Comparison of ENCODE assay signal across 10 mouse cellular contexts in the genomic region with DNA sequence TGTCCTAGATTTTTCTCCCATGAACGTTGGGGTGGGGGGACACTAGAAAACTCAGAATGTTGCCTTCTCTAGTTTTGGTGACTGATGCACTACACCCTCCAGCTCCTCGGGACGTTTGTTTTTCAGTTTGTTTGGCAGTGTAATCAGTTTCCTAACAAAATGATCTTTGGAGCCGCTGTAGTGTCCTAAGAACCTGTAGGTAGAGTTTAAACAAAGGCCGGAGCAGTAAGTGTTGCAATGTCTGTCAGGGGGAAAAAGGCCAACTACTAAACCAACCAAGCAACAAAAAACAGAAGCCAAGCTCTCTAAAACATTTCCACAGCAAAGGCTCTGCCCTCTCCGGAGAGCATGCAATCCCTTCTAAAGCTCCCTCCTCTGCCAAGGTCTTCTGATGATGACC. TPM values are rescaled to one million over a fixed set of nuclear protein-coding genes. Genes with fewer than 3 reads are reported as not detected.
DNase-seq lines count a peak whose midpoint lies in the region; ATAC-seq lines count a peak whose summit lies in the region.
"Had no signal": no experiment of that assay in that cellular context is flagged by ENCODE, and none has a peak within 500 bp of the region (broad histone marks: within the 10 kb centered on the region; RNA-seq: fewer than 3 reads in every experiment).

No protein-coding gene starts in this region.

- H3K9me3 ChIP-seq in heart, embryonic 16.5 days (replicated peaks; ENCODE audit: control insufficient read depth, low read length), result no peaks in the 10 kb centered on the region
- no peaks in the 10 kb centered on the region for H3K9me3 ChIP-seq in embryonic facial prominence, embryonic 11.5 days (replicated peaks; ENCODE audit: control insufficient read depth, low read length)
- no peaks in the 10 kb centered on the region for H3K9me3 ChIP-seq in hindbrain, embryonic 14.5 days (ENCODE audit: control insufficient read depth, low read length)
- H3K9me3 ChIP-seq in midbrain, embryonic 13.5 days, result no peaks in the 10 kb centered on the region

- H3K4me3 ChIP-seq in heart, embryonic 16.5 days (ENCODE audit: low read length), result peak overlapping the region; percentile 55
- no peak overlapping the region for H3K4me3 ChIP-seq in embryonic facial prominence, embryonic 11.5 days (ENCODE audit: low read depth, low read length)
- peak overlapping the region; percentile 37 for H3K4me3 ChIP-seq in hindbrain, embryonic 14.5 days (replicated peaks; ENCODE audit: low read length)
- peak overlapping the region; percentile 47 for H3K4me3 ChIP-seq in midbrain, embryonic 13.5 days (replicated peaks)

- no peaks in the 10 kb centered on the region for H3K36me3 ChIP-seq in heart, embryonic 16.5 days (ENCODE audit: control insufficient read depth, insufficient read depth)
- no peaks in the 10 kb centered on the region for H3K36me3 ChIP-seq in embryonic facial prominence, embryonic 11.5 days (replicated peaks; ENCODE audit: control insufficient read depth, insufficient read depth, low read depth, low read length)
- H3K36me3 ChIP-seq in hindbrain, embryonic 14.5 days (replicated peaks; ENCODE audit: control insufficient read depth, insufficient read depth), result no peaks in the 10 kb centered on the region
- H3K36me3 ChIP-seq in midbrain, embryonic 13.5 days, result no peaks in the 10 kb centered on the region

- no peaks in the 10 kb centered on the region for H3K4me1 ChIP-seq in heart, embryonic 16.5 days (ENCODE audit: control insufficient read depth, insufficient read depth, low read length)
- H3K4me1 ChIP-seq in embryonic facial prominence, embryonic 11.5 days (ENCODE audit: control insufficient read depth, insufficient read depth, low read length), result no peaks in the 10 kb centered on the region
- H3K4me1 ChIP-seq in hindbrain, embryonic 14.5 days (replicated peaks; ENCODE audit: control insufficient read depth, insufficient read depth, low read length), result peaks cover 9% of the 10 kb centered on the region; the same call in 1 of the 2 replicates
- H3K4me1 ChIP-seq in midbrain, embryonic 13.5 days (replicated peaks), result peaks cover 12% of the 10 kb centered on the region

- WGBS in heart, embryonic 16.5 days, result 67% methylated on average over 6 of the region's 6 CpGs
- 67% methylated on average over 6 of the region's 6 CpGs for WGBS in embryonic facial prominence, embryonic 11.5 days
- 74% methylated on average over 6 of the region's 6 CpGs for WGBS in hindbrain, embryonic 14.5 days
- WGBS in midbrain, embryonic 13.5 days, result 70% methylated on average over 6 of the region's 6 CpGs

- intact Hi-C loops in heart, postnatal 25 days (cut with DNase I), result no loop called here

- H3K9ac ChIP-seq in heart, embryonic 16.5 days (ENCODE audit: low read length), result no peak overlapping the region; the same call in 1 of the 2 replicates
- no peak overlapping the region for H3K9ac ChIP-seq in embryonic facial prominence, embryonic 11.5 days (replicated peaks; ENCODE audit: low read length)
- peak overlapping the region; percentile 64 for H3K9ac ChIP-seq in hindbrain, embryonic 14.5 days
- H3K9ac ChIP-seq in midbrain, embryonic 13.5 days (replicated peaks), result peak overlapping the region; percentile 65; the same call in 1 of the 2 replicates

- no peak overlapping the region for H3K27ac ChIP-seq in heart, embryonic 16.5 days (ENCODE audit: low read length)
- no peak overlapping the region for H3K27ac ChIP-seq in embryonic facial prominence, embryonic 11.5 days (replicated peaks; ENCODE audit: low read depth, low read length)
- no peak overlapping the region for H3K27ac ChIP-seq in hindbrain, embryonic 14.5 days
- H3K27ac ChIP-seq in midbrain, embryonic 13.5 days, result no peak overlapping the region

- no peaks in the 10 kb centered on the region; the same call in none of the 2 replicates for H3K27me3 ChIP-seq in heart, embryonic 16.5 days (ENCODE audit: control insufficient read depth, insufficient read depth, low read length)
- H3K27me3 ChIP-seq in embryonic facial prominence, embryonic 11.5 days (ENCODE audit: control insufficient read depth, insufficient read depth, low read length), result peaks cover 4% of the 10 kb centered on the region
- H3K27me3 ChIP-seq in hindbrain, embryonic 14.5 days (ENCODE audit: control insufficient read depth, insufficient read depth, low read length), result no peaks in the 10 kb centered on the region
- peaks cover 14% of the 10 kb centered on the region; the same call in 1 of the 2 replicates for H3K27me3 ChIP-seq in midbrain, embryonic 13.5 days

- DNase-seq in heart, postnatal 25 days (ENCODE audit: low spot score), result no peak
- DNase-seq in embryonic facial prominence, embryonic 11.5 days (ENCODE audit: low spot score), result no peak
- DNase-seq in hindbrain, embryonic 14.5 days (ENCODE audit: low spot score), result no peak
- DNase-seq in embryo, embryonic 11 days, result no peak
- no peak for DNase-seq in left cerebral cortex, adult 9 months (ENCODE audit: low spot score in 2 of 2)
- DNase-seq: lung, postnatal 36 days had no signal

- no peak for ATAC-seq in heart, embryonic 16.5 days (replicated peaks; ENCODE audit: extremely low read depth, insufficient read depth, low FRiP score)
- ATAC-seq in embryonic facial prominence, embryonic 11.5 days (replicated peaks; ENCODE audit: insufficient number of reproducible peaks, low FRiP score, low TSS enrichment, low read depth), result no peak
- ATAC-seq in hindbrain, embryonic 14.5 days (ENCODE audit: low FRiP score), result no peak
- no peak for ATAC-seq in midbrain, embryonic 13.5 days
- ATAC-seq in activated CD4-positive, CD25-positive, alpha-beta regulatory T cell, adult 4 months, result no peak

- peak overlapping the region; percentile 90 for H3K4me2 ChIP-seq in heart, embryonic 16.5 days (ENCODE audit: low read depth, low read length)
- peak overlapping the region; percentile 83 for H3K4me2 ChIP-seq in embryonic facial prominence, embryonic 11.5 days (ENCODE audit: low read depth, low read length)
- peak overlapping the region; percentile 79 for H3K4me2 ChIP-seq in hindbrain, embryonic 14.5 days (replicated peaks)
- peak overlapping the region; percentile 86 for H3K4me2 ChIP-seq in midbrain, embryonic 13.5 days (replicated peaks)

RNA-seq across cellular contexts. Expression of gene Acot12, which starts 0.5 kb away (rescaled TPM):
- polyA plus RNA-seq in heart, embryonic 16.5 days (2015; fragmentation: Nextera tagmentation; extraction: Ambion mirVana), result not detected in 2 replicates
- not detected for total RNA-seq in heart, postnatal 25 days (2021)
- not detected in 2 replicates for polyA plus RNA-seq in embryonic facial prominence, embryonic 11.5 days (2014; fragmentation: Nextera tagmentation; extraction: Ambion mirVana)
- 0.24 TPM in 1 of 2 replicates, not detected in the other for polyA plus RNA-seq in hindbrain, embryonic 14.5 days (2014; fragmentation: Nextera tagmentation; extraction: Ambion mirVana)
- not detected in 2 replicates for polyA plus RNA-seq in midbrain, embryonic 13.5 days (2015; fragmentation: Nextera tagmentation; extraction: Ambion mirVana)
- polyA plus RNA-seq in activated CD4-positive, CD25-positive, alpha-beta regulatory T cell, adult 4 months (2017; shearing (Covaris generic)), result not detected
- total RNA-seq: MEL had no signal

Comparison
In these comparisons a context has a peak if more than half of its experiments do, and no peak if none do; other contexts are left out.
1. H3K9ac ChIP-seq: peak in hindbrain, embryonic 14.5 days (single experiment) and midbrain, embryonic 13.5 days (single experiment); none in heart, embryonic 16.5 days (single experiment) and embryonic facial prominence, embryonic 11.5 days (single experiment).
2. Peak in every context shown above with its lines, with median percentiles within 50 percentile points of each other: H3K4me2 ChIP-seq.